18 mouse cellular contexts compared by ENCODE assay signal in the genomic region with DNA sequence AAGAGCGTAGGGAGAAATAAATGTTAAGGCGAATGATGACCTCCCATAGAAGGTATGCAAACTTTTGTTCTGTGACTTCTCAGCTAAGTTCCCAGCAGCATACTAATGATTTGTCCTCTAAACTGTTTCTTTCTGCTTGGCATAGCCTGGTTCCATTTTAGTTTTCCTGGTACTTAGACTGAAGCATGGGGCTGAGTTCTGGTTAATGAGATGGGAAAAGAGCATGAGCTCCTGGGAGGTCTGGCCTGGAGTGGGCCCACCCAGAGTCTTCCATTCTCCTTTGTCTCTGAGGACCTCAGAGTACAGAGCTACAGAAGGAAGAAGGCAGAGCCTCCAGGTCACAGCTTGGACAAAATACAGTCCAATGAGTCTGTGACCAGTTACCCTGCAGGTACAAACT.
DNase-seq lines count a peak whose midpoint lies in the region; ATAC-seq and TF ChIP-seq lines count a peak whose summit lies in the region.
"Had no signal": no experiment of that assay in that cellular context is flagged by ENCODE, and none has a peak within 500 bp of the region (broad histone marks: within the 10 kb centered on the region; RNA-seq: fewer than 3 reads in every experiment).

No protein-coding gene starts in this region.

- ATAC-seq in hindbrain, postnatal 0 days, result 0 out of 2 replicates have a peak, but pooled peaks have one; percentile 15
- no peak for ATAC-seq in hindbrain, embryonic 13.5 days (ENCODE audit: low FRiP score)
- no peak for ATAC-seq in megakaryocyte progenitor cell, adult 5-6 weeks (replicated peaks; ENCODE audit: poor library complexity)
- ATAC-seq: lung, postnatal 0 days had no signal

- H3K4me3 ChIP-seq in hindbrain, postnatal 0 days (ENCODE audit: low read length), result no peak overlapping the region
- no peak overlapping the region for H3K4me3 ChIP-seq in hindbrain, embryonic 13.5 days
- H3K4me3 ChIP-seq in limb, embryonic 10.5 days, result no peak overlapping the region
- H3K4me3 ChIP-seq: erythroblast, embryonic 14.5 days; heart, adult 2 months; heart, embryonic 15.5 days; limb, embryonic 13.5 days; megakaryocyte, embryonic 14.5 days had no signal

- H3K27me3 ChIP-seq in hindbrain, postnatal 0 days (ENCODE audit: insufficient read depth, low read length), result no peaks in the 10 kb centered on the region
- H3K27me3 ChIP-seq in hindbrain, embryonic 13.5 days, result no peaks in the 10 kb centered on the region
- H3K27me3 ChIP-seq in limb, embryonic 10.5 days (ENCODE audit: low read depth, poor library complexity, severe bottlenecking), result no peaks in the 10 kb centered on the region
- H3K27me3 ChIP-seq: heart, embryonic 15.5 days; limb, embryonic 13.5 days; megakaryocyte, embryonic 14.5 days had no signal

- no peak overlapping the region for H3K27ac ChIP-seq in hindbrain, postnatal 0 days
- no peak overlapping the region for H3K27ac ChIP-seq in hindbrain, embryonic 13.5 days
- H3K27ac ChIP-seq in limb, embryonic 10.5 days, result no peak overlapping the region
- H3K27ac ChIP-seq: heart, adult 2 months; heart, embryonic 15.5 days; limb, embryonic 13.5 days; liver, embryonic 14.5 days had no signal

- H3K36me3 ChIP-seq in hindbrain, postnatal 0 days (ENCODE audit: insufficient read depth, low read length), result no peaks in the 10 kb centered on the region
- H3K36me3 ChIP-seq in hindbrain, embryonic 13.5 days, result no peaks in the 10 kb centered on the region
- H3K36me3 ChIP-seq in limb, embryonic 10.5 days, result no peaks in the 10 kb centered on the region
- H3K36me3 ChIP-seq: G1E; heart, embryonic 15.5 days; limb, embryonic 13.5 days had no signal

- DNase-seq in hindbrain, postnatal 0 days (ENCODE audit: low spot score), result no peak
- peak; percentile 19 to 42 for DNase-seq in frontal cortex, postnatal 36 days (ENCODE audit: low spot score in 2 of 2)
- DNase-seq in layer of hippocampus, adult 9-11 months, result peak; percentile 32
- peak; percentile 34 to 41 for DNase-seq in left cerebral cortex, postnatal 14 days (ENCODE audit: low spot score in 2 of 2)
- DNase-seq in adrenal gland, postnatal 10 days, result no peak
- no peak for DNase-seq in limb, embryonic 10.5 days (ENCODE audit: low spot score)
- DNase-seq: heart, adult 2 months; kidney, postnatal 4 days; thymus, postnatal 36 days had no signal

- WGBS in hindbrain, postnatal 0 days, result 89% methylated on average over 2 of the region's 2 CpGs
- WGBS in hindbrain, embryonic 13.5 days, result 93% methylated on average over 2 of the region's 2 CpGs
- 93% methylated on average over 2 of the region's 2 CpGs for WGBS in limb, embryonic 10.5 days

- intact Hi-C loops in left cerebral cortex, postnatal 14 days (cut with DNase I), result no loop called here

- H3K9me3 ChIP-seq in hindbrain, postnatal 0 days (ENCODE audit: low read length), result no peaks in the 10 kb centered on the region
- H3K9me3 ChIP-seq in hindbrain, embryonic 13.5 days, result no peaks in the 10 kb centered on the region
- no peaks in the 10 kb centered on the region for H3K9me3 ChIP-seq in limb, embryonic 10.5 days (replicated peaks)
- H3K9me3 ChIP-seq: heart, embryonic 15.5 days; limb, embryonic 13.5 days; megakaryocyte, embryonic 14.5 days had no signal

- no peaks in the 10 kb centered on the region for H3K4me1 ChIP-seq in hindbrain, postnatal 0 days (ENCODE audit: insufficient read depth, low read length)
- H3K4me1 ChIP-seq in hindbrain, embryonic 13.5 days (replicated peaks), result no peaks in the 10 kb centered on the region
- no peaks in the 10 kb centered on the region for H3K4me1 ChIP-seq in limb, embryonic 10.5 days
- H3K4me1 ChIP-seq: heart, embryonic 15.5 days; limb, embryonic 13.5 days; megakaryocyte, embryonic 14.5 days had no signal

- no peak for TF ChIP-seq CTCF in hindbrain, postnatal 0 days (IDR thresholded peaks at IDR 0.05; ENCODE audit: low read depth)

- H3K4me2 ChIP-seq in hindbrain, postnatal 0 days (ENCODE audit: low read depth, low read length), result no peak overlapping the region
- no peak overlapping the region for H3K4me2 ChIP-seq in hindbrain, embryonic 13.5 days
- H3K4me2 ChIP-seq: heart, embryonic 15.5 days; limb, embryonic 13.5 days had no signal

- H3K9ac ChIP-seq in hindbrain, postnatal 0 days (replicated peaks; ENCODE audit: low read length), result no peak overlapping the region
- no peak overlapping the region for H3K9ac ChIP-seq in hindbrain, embryonic 13.5 days
- H3K9ac ChIP-seq: heart, embryonic 15.5 days; limb, embryonic 13.5 days; liver, embryonic 14.5 days had no signal

Comparison
In these comparisons a context has a peak if more than half of its experiments do, and no peak if none do; other contexts are left out.
1. DNase-seq: peak in frontal cortex, postnatal 36 days (2 of 2), layer of hippocampus, adult 9-11 months (single experiment) and left cerebral cortex, postnatal 14 days (2 of 2); none in hindbrain, postnatal 0 days (single experiment), adrenal gland, postnatal 10 days (single experiment) and limb, embryonic 10.5 days (single experiment).